ENCODE assay signal across 9 mouse cellular contexts in genomic region chr10:78185381-78185725, GRCm38 (mm10). TPM values are rescaled to one million over a fixed set of nuclear protein-coding genes. Genes with fewer than 3 reads are reported as not detected.
DNase-seq lines count a peak whose midpoint lies in the region; ATAC-seq and TF ChIP-seq lines count a peak whose summit lies in the region.
"Had no signal": no experiment of that assay in that cellular context is flagged by ENCODE, and none has a peak within 500 bp of the region (broad histone marks: within the 10 kb centered on the region; RNA-seq: fewer than 3 reads in every experiment).

No protein-coding gene starts in this region.

- no peak for TF ChIP-seq POLR2A in bone marrow macrophage, adult 2 months (IDR thresholded peaks at IDR 0.05; ENCODE audit: borderline replicate concordance, low read depth, low read length)

- 15% methylated on average over 9 of the region's 9 CpGs for WGBS in heart, postnatal 0 days
- WGBS in hindbrain, embryonic 14.5 days = 28% methylated on average over 9 of the region's 9 CpGs
- 24% methylated on average over 9 of the region's 9 CpGs for whole genome bisulfite sequencing in midbrain, embryonic 11.5 days

- ATAC-seq in heart, postnatal 0 days (ENCODE audit: insufficient read depth, low read depth) = peak; percentile 24; the same call in 1 of the 2 replicates
- 0 out of 2 replicates have a peak, but pooled peaks have one; percentile 21 for ATAC-seq in hindbrain, embryonic 14.5 days (ENCODE audit: low FRiP score)
- peak; percentile 56; the same call in 1 of the 2 replicates for ATAC-seq in midbrain, embryonic 11.5 days (ENCODE audit: low FRiP score)

- H3K9ac ChIP-seq in heart, postnatal 0 days (replicated peaks; ENCODE audit: low read depth, low read length) = peak overlapping the region; percentile 57; the same call in 1 of the 2 replicates
- peak overlapping the region; percentile 46; the same call in 1 of the 2 replicates for H3K9ac ChIP-seq in hindbrain, embryonic 14.5 days
- peak overlapping the region; percentile 51 for H3K9ac ChIP-seq in midbrain, embryonic 11.5 days (ENCODE audit: low read length)

- no peak for TF ChIP-seq EP300 in heart, postnatal 0 days (IDR thresholded peaks at IDR 0.05; ENCODE audit: low read depth)

- H3K4me3 ChIP-seq in heart, postnatal 0 days (ENCODE audit: low read depth, low read length) = peak overlapping the region; percentile 72
- peak overlapping the region; percentile 96 for H3K4me3 ChIP-seq in bone marrow macrophage, adult 2 months (ENCODE audit: insufficient read depth, low read length)
- H3K4me3 ChIP-seq in hindbrain, embryonic 14.5 days (replicated peaks; ENCODE audit: low read length) = peak overlapping the region; percentile 75
- H3K4me3 ChIP-seq in midbrain, embryonic 11.5 days (ENCODE audit: low read depth, low read length) = peak overlapping the region; percentile 45

- 0 out of 2 replicates have a peak, but pooled peaks cover 4% of the 10 kb centered on the region for H3K4me1 ChIP-seq in heart, postnatal 0 days (ENCODE audit: control insufficient read depth, insufficient read depth)
- H3K4me1 ChIP-seq in bone marrow macrophage, adult 2 months (ENCODE audit: control insufficient read depth, insufficient read depth, low read length) = peaks cover 7% of the 10 kb centered on the region
- peaks cover 11% of the 10 kb centered on the region for H3K4me1 ChIP-seq in hindbrain, embryonic 14.5 days (replicated peaks; ENCODE audit: control insufficient read depth, insufficient read depth, low read length)
- H3K4me1 ChIP-seq in midbrain, embryonic 11.5 days (ENCODE audit: control insufficient read depth, insufficient read depth, low read length) = peaks cover 6% of the 10 kb centered on the region

- H3K4me2 ChIP-seq in heart, postnatal 0 days (ENCODE audit: low read depth, low read length) = peak overlapping the region; percentile 91
- H3K4me2 ChIP-seq in hindbrain, embryonic 14.5 days (replicated peaks) = peak overlapping the region; percentile 93
- peak overlapping the region; percentile 85 for H3K4me2 ChIP-seq in midbrain, embryonic 11.5 days

- DNase-seq in heart, postnatal 0 days (ENCODE audit: low spot score) = no peak
- DNase-seq in heart, adult 8-10 months (ENCODE audit: low spot score) = no peak
- DNase-seq in hindbrain, embryonic 14.5 days (ENCODE audit: low spot score) = no peak
- peak; percentile 85 for DNase-seq in midbrain, embryonic 11.5 days (ENCODE audit: low spot score, missing footprints)
- DNase-seq in adrenal gland, postnatal 14 days = no peak
- DNase-seq in ovary, postnatal 14 days (ENCODE audit: low spot score) = no peak
- DNase-seq in adrenal gland, adult 8-10 months = no peak

- H3K36me3 ChIP-seq in heart, postnatal 0 days (replicated peaks; ENCODE audit: control insufficient read depth, insufficient read depth, low read length) = peaks cover 56% of the 10 kb centered on the region
- peaks cover 59% of the 10 kb centered on the region for H3K36me3 ChIP-seq in hindbrain, embryonic 14.5 days (replicated peaks; ENCODE audit: control insufficient read depth, insufficient read depth)
- peaks cover 18% of the 10 kb centered on the region for H3K36me3 ChIP-seq in midbrain, embryonic 11.5 days (ENCODE audit: control insufficient read depth, insufficient read depth, low read length)

- TF ChIP-seq CTCF in heart, postnatal 0 days (IDR thresholded peaks at IDR 0.05; ENCODE audit: low read depth) = no peak
- TF ChIP-seq CTCF in bone marrow macrophage, adult 2 months (IDR thresholded peaks at IDR 0.05; ENCODE audit: low read depth, low read length) = no peak

- H3K9me3 ChIP-seq in heart, postnatal 0 days (replicated peaks; ENCODE audit: control insufficient read depth, low read length) = no peaks in the 10 kb centered on the region
- no peaks in the 10 kb centered on the region for H3K9me3 ChIP-seq in hindbrain, embryonic 14.5 days (ENCODE audit: control insufficient read depth, low read length)
- no peaks in the 10 kb centered on the region for H3K9me3 ChIP-seq in midbrain, embryonic 11.5 days (ENCODE audit: control insufficient read depth, low read length)

- no peaks in the 10 kb centered on the region for H3K27me3 ChIP-seq in heart, postnatal 0 days (ENCODE audit: control insufficient read depth, insufficient read depth, low read length)
- H3K27me3 ChIP-seq in hindbrain, embryonic 14.5 days (ENCODE audit: control insufficient read depth, insufficient read depth, low read length) = no peaks in the 10 kb centered on the region
- H3K27me3 ChIP-seq in midbrain, embryonic 11.5 days (ENCODE audit: control insufficient read depth, insufficient read depth, low read length) = no peaks in the 10 kb centered on the region
- H3K27me3 ChIP-seq: Patski had no signal

- peak overlapping the region; percentile 83 for H3K27ac ChIP-seq in heart, postnatal 0 days (ENCODE audit: low read depth)
- peak overlapping the region; percentile 56 for H3K27ac ChIP-seq in bone marrow macrophage, adult 2 months (ENCODE audit: insufficient read depth, low read depth, low read length)
- peak overlapping the region; percentile 67 for H3K27ac ChIP-seq in hindbrain, embryonic 14.5 days
- H3K27ac ChIP-seq in midbrain, embryonic 11.5 days (ENCODE audit: low read depth, low read length) = peak overlapping the region; percentile 48; the same call in 1 of the 2 replicates

RNA-seq across cellular contexts. Expression of gene Pwp2, which starts 0.4 kb away (rescaled TPM):
- total RNA-seq in heart, postnatal 0 days (2014; rRNA removed; ENCODE audit: low replicate concordance) = 11.5 and 12.1 TPM in 2 replicates
- polyA plus RNA-seq in heart, postnatal 0 days (2015; fragmentation: Nextera tagmentation; extraction: Ambion mirVana) = 6.2 and 6.9 TPM in 2 replicates
- 10 to 100 TPM; 11.1 to 12.3 (median 11.6) TPM for total RNA-seq in heart, adult 8-10 months (2022)
- polyA plus RNA-seq in bone marrow macrophage, adult 2 months (2012; ENCODE audit: insufficient read depth, insufficient read length, missing spikeins) = 3.7 and 4.5 TPM in 2 replicates
- polyA plus RNA-seq in hindbrain, embryonic 14.5 days (2014; fragmentation: Nextera tagmentation; extraction: Ambion mirVana) = 13.5 and 15.8 TPM in 2 replicates
- 17.2 and 19.0 TPM in 2 replicates for polyA plus RNA-seq in midbrain, embryonic 11.5 days (2014; fragmentation: Nextera tagmentation; extraction: Ambion mirVana)
- total RNA-seq in adrenal gland, postnatal 14 days (2021) = 16.5 and 17.9 TPM in 2 replicates
- 10 to 100 TPM; 20.1 to 22.4 (median 21.3) TPM for total RNA-seq in adrenal gland, adult 8-10 months (2022)

RNA-seq across cellular contexts. Expression of gene D10Jhu81e, which starts 15.8 kb away (rescaled TPM):
- total RNA-seq in heart, postnatal 0 days (2014; rRNA removed; ENCODE audit: low replicate concordance) = 438 and 442 TPM in 2 replicates
- polyA plus RNA-seq in heart, postnatal 0 days (2015; fragmentation: Nextera tagmentation; extraction: Ambion mirVana) = 87.9 and 92.0 TPM in 2 replicates
- 100 to 1,000 TPM; 676 to 739 (median 714) TPM for total RNA-seq in heart, adult 8-10 months (2022)
- 31.2 and 33.4 TPM in 2 replicates for polyA plus RNA-seq in bone marrow macrophage, adult 2 months (2012; ENCODE audit: insufficient read depth, insufficient read length, missing spikeins)
- polyA plus RNA-seq in hindbrain, embryonic 14.5 days (2014; fragmentation: Nextera tagmentation; extraction: Ambion mirVana) = 17.3 and 22.0 TPM in 2 replicates
- polyA plus RNA-seq in midbrain, embryonic 11.5 days (2014; fragmentation: Nextera tagmentation; extraction: Ambion mirVana) = 18.4 and 20.9 TPM in 2 replicates
- 249 and 251 TPM in 2 replicates for total RNA-seq in adrenal gland, postnatal 14 days (2021)
- total RNA-seq in adrenal gland, adult 8-10 months (2022) = 100 to 1,000 TPM; 187 to 284 (median 230) TPM

RNA-seq across cellular contexts. Expression of gene Trappc10, which starts 59.1 kb away (rescaled TPM):
- total RNA-seq in heart, postnatal 0 days (2014; rRNA removed; ENCODE audit: low replicate concordance) = 51.0 and 53.3 TPM in 2 replicates
- polyA plus RNA-seq in heart, postnatal 0 days (2015; fragmentation: Nextera tagmentation; extraction: Ambion mirVana) = 13.2 and 13.6 TPM in 2 replicates
- 10 to 100 TPM; 43.6 to 62.3 (median 52.9) TPM for total RNA-seq in heart, adult 8-10 months (2022)
- 25.2 and 29.6 TPM in 2 replicates for polyA plus RNA-seq in bone marrow macrophage, adult 2 months (2012; ENCODE audit: insufficient read depth, insufficient read length, missing spikeins)
- 35.5 and 39.7 TPM in 2 replicates for polyA plus RNA-seq in hindbrain, embryonic 14.5 days (2014; fragmentation: Nextera tagmentation; extraction: Ambion mirVana)
- 16.7 and 17.5 TPM in 2 replicates for polyA plus RNA-seq in midbrain, embryonic 11.5 days (2014; fragmentation: Nextera tagmentation; extraction: Ambion mirVana)
- 47.2 and 53.7 TPM in 2 replicates for total RNA-seq in adrenal gland, postnatal 14 days (2021)
- 10 to 100 TPM; 59.1 to 66.4 (median 60.2) TPM for total RNA-seq in adrenal gland, adult 8-10 months (2022)

Comparison
In these comparisons a context has a peak if more than half of its experiments do, and no peak if none do; other contexts are left out.
1. H3K4me3 ChIP-seq: peak in every context shown above with its lines; median percentile 96 in bone marrow macrophage, adult 2 months; 75 in hindbrain, embryonic 14.5 days; 72 in heart, postnatal 0 days; 45 in midbrain, embryonic 11.5 days.